Mouse (Mus musculus) T-helper 17 cell (primary cell): Measurements from ENCODE around the gene Slc25a39.

Experiments used
- in situ Hi-C, 2 experiments: fragments of 300-600 bp; cut with MboI, MseI; formaldehyde crosslinking; loops; 1 replicate in 1 of 2; 2 replicates in 1 of 2; pipeline ENCODE4 v1.15.1; 2025; ENCODE audit warnings: high pct_unique_total_duplicates in 2 of 2

Slc25a39 gene

DNA sequence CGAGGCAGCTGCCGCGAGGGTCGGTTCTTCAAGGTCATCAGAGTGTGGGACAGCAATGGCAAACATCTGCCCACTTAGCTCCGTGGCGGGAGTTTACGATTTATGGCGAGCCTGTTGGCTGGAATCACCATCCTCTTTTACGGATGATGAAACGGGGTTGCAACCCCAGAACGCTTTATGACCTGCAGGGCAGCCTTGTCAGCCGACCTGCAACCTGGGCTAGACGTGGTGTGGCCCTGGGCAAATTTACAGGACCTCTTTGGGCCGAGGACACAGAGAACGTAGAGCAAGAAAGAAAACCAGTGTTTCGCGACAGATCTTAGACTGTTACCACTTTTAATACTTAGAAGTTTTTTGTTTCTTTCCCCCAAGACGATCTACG, at the start of gene Slc25a39:
Slc25a39 (minus strand) TSS at position 113 of the 382 bp plus-strand sequence.
- in situ Hi-C loops = loop anchor here in 1 of 2 experiments (10.0 kb wide), 1 partner anchor 113 kb away; the partner anchor contains the start of gene Atxn7l3

GRCm38 (mm10) chr11:102455740-102456396, 48.1 kb upstream of the Slc25a39 start:
- in situ Hi-C loops = no loop called here

- in situ Hi-C loops = no loop called here
These were observed 45.4 kb upstream of the Slc25a39 start for GRCm38 (mm10) chr11:102453131-102453530.

DNA sequence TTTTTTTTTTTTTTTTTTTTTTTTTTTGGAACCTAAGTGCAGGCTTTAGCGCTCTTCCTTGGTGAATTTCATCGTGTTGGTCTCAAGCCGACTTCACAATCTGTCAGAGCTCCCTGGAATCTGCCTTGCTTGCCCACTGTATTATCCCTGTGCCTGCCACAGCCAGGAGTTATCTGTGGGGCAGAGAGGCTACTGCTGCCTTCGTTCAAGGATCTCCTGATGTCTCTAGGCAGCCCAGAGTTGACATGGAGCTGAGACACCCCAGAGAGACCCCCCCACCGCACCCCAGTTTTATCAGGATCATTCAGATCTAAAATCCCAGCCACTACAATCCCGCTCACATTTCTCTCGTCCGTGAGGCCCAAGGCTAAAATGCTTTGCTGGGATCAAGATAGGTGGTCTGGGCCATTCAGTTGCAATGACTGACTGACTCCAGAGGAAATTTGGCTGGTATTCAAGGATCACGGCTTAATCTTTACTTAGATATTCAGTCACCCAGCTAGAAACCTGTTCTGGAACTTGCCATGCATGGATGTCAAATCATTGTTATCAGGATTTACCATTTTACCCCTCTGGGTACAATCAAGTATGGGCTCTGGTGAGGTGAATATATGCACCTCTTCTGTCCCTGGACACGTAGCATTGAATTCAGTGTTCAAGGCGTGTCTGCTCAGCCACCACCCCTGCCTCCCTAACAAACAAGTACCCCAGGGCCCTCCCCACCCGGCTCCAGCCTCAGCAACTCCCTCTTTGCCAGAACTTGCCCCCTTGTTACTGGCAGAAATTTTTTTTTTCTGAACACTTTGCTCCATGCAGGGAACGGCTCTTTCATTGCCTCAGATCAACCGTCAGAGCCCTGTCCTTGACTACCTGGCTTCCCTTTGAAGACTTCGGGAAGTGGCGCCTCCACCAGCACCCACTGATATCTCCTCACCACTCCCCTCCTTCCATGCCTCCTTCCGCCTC, 41.6 kb upstream of the Slc25a39 start:
- in situ Hi-C loops = no loop called here

- in situ Hi-C loops = no loop called here
These were observed 40.6 kb upstream of the Slc25a39 start for GRCm38 (mm10) chr11:102448327-102448726.

GRCm38 (mm10) chr11:102447497-102447896, 39.8 kb upstream of the Slc25a39 start, which contains the start of gene Fam171a2:
TSS of gene Fam171a2 (minus strand) at chr11:102447682.
- in situ Hi-C loops = no loop called here

- in situ Hi-C loops = no loop called here
These were observed 39.1 kb upstream of the Slc25a39 start for GRCm38 (mm10) chr11:102446581-102447461.

GRCm38 (mm10) chr11:102445891-102446361, 38.2 kb upstream of the Slc25a39 start:
- in situ Hi-C loops = no loop called here

GRCm38 (mm10) chr11:102445264-102445890, 37.6 kb upstream of the Slc25a39 start:
- in situ Hi-C loops = no loop called here

- in situ Hi-C loops = no loop called here
These were observed 37.0 kb upstream of the Slc25a39 start for GRCm38 (mm10) chr11:102444781-102445180.

- in situ Hi-C loops = no loop called here
These were observed 36.6 kb upstream of the Slc25a39 start for GRCm38 (mm10) chr11:102444321-102444720.

- in situ Hi-C loops = no loop called here
These were observed 36.0 kb upstream of the Slc25a39 start for GRCm38 (mm10) chr11:102443740-102444139.

DNA sequence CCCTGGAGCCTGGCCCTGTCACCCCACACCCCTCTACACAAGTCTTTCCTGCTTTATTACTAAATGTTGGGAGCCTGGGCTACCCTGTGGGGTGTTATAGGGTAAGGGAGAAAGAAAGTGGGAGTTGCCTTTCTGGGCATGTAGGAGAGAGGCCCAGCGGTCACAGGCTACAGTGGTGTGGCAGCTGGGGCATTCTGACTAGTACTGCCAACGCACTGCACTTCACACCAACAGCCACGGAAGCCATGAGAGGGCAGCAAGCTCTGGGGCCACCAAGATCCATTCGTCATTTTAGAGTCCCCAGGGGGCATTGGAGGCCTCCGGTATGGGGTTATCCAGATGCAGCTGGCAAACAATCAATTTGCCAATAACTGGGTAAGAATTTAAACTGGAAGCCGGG, 34.3 kb upstream of the Slc25a39 start:
- in situ Hi-C loops = no loop called here

DNA sequence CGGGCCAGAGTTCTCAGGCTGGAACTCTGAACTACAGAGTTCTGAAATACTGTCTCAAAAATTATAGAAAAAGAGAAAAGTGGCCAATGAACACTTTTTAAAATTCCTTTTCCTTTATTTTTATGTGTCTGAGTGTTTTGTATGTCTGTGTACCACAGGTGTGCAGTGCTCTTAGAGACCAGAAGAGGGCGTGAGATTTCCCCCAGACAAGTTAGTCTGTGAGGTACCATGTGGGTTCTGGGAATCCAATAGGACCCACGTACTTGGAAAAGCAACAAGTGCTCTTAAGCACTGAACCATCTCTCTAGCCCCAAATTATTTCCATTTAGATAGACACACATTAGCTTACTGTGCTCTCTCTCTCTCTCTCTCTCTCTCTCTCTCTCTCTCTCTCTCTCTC, 33.7 kb upstream of the Slc25a39 start:
- in situ Hi-C loops = no loop called here

GRCm38 (mm10) chr11:102440255-102440654, 32.5 kb upstream of the Slc25a39 start:
- in situ Hi-C loops = no loop called here

DNA sequence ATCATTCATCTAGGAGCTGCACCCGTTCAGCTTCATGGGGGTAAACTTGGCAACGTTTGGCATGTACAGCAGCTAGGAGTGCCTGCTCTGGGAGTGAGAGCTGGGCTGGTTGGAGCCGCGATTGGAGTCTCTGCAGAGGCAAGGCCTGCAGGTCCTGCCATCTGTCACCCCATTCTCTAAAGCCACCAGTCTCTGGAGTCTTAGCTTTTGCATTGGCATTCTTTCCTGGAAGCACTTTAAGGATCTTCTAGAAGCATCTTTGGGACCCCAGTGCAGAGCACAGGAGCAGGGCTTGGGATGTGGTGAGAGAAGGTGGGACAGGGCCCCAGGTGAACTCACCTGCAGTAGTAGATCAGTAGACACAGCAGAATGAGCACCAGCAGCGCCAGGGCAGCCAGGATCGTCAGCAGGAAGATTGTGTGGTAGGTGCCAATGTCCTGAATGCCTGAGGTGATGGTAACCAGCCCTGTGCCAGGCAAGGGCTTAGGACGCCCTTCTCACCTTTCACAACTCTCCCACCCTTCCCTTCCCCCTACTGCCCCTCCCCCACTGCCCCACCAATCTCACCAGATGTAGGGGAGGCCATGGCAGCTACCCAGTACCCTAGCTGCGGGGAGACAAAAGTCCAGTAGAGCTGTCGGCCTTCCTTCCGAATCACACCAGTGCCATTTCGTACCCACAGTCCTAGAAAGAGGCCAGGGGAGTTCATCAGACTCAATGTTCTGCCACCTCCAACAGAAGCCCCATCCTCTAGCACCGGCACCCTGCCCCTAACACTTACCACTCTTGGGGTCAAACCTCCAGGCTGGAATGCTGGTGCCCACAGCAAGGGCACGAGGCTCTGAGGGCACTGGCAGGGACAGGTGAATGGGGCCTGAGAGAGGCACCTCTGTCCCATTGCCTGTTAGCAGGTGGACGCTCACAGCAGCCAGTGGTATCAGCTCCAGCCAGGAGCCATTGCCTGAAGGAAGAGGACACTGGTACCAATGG, 31.6 kb upstream of the Slc25a39 start:
- in situ Hi-C loops = loop anchor here in 1 of 2 experiments (10.0 kb wide), 1 partner anchor 145 kb away; the partner anchor contains the start of gene Atxn7l3

DNA sequence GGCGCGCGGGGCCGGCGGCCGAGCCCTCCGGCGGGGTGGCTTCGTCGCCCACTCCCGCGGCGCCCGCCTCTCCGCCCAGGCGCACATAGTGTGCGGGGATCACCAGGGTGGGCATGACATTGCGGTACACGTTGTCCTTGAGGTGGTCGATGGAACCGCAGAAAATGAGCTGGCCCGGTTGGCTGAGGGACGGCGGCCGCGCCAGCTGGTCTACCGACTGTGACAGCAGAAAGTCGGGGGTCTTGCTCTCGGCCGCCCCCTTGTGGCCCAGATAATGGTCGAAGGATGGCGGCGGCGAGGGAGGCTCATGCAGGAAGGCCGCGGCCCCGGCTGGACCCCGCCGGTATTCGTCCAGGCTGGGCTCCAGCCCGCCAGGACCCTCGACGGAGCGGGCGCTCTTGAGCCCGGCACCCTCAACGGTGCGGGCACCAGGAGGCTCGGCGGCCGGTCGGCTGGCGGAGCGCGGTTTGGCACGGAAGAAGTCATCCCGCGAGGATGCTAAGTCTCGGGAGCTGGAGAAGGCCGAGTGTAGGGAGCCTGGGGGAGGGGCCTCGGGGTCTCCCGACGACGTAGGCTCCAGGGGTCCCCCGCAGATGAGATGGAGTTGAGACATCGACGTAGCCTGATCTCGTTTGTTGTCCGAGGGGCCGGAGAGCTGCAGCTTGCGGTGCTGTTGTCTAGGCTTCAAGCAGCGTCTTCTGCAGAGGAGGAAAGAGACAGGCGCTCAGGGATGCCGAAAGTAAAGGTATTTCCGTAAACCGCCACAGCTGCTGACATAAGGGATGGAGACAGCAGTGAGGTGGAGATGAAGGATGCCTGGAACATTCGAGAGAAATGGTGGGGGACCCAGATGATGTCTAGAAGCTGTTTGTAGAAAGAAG, 30.7 kb upstream of the Slc25a39 start:
- in situ Hi-C loops = loop anchor here in 1 of 2 experiments (10.0 kb wide), 1 partner anchor 144 kb away; the partner anchor contains the start of gene Atxn7l3
